Mouse (Mus musculus) adrenal gland, postnatal 14 days (tissue): ENCODE data around the gene Ano9. TPM values are rescaled to one million over a fixed set of nuclear protein-coding genes. Genes with fewer than 3 reads are reported as not detected.
A peak's percentile ranks its signal among the peaks of the same experiment; 100 is the strongest.

Experiments used
- DNase-seq: peaks from one replicate; pipeline ENCODE4 v3.0.0; 2021; ENCODE audit warnings: mixed read lengths
- long read RNA-seq, 2 experiments: library from polyadenylated mRNA; stranded (forward); transcript quantifications; one replicate each; pipeline ENCODE4 v2.0.0; 2021
- total RNA-seq: library from RNA; stranded (reverse); gene quantifications from 2 replicates; pipeline ENCODE4 v1.2.3, GENCODE M21; 2021

Ano9 gene
- total RNA-seq: 0.22 and 0.38 TPM in 2 replicates
- long read RNA-seq, experiment 1, partial matches to known transcripts: 0 of 1 reads
- long read RNA-seq, experiment 1, other reads (novel, unspliced or antisense): 1 of 1 reads
- long read RNA-seq, experiment 2: 0 reads

GRCm38 (mm10) chr7:141117636-141118035 lies at the start of gene Ano9:
TSS of gene Ano9 (minus strand) at chr7:141117806.
- DNase-seq: no peak

- DNase-seq: peak; percentile 70
These were observed 47.2 kb upstream of the Ano9 start for GRCm38 (mm10) chr7:141164850-141165249.

DNA sequence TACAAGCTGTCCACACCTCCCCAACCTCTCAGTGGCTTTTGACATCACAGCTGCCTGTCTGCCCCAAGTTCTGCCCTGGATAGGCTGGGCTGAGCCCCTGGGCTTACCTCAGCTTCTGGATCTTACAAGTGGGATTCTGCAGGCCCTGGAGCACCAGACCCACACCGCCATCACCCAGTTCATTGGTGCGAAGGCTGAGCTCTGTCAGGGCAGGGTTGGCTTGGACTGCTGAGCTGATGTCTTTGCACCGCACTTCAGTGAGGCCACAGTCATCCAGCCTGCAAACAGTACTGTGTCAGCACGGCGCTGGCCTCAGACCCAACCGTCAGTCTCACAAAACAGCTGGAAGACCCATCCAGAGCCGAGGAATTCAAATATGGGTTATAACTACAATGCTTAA lies 46.8 kb upstream of the Ano9 start:
- DNase-seq: no peak

DNA sequence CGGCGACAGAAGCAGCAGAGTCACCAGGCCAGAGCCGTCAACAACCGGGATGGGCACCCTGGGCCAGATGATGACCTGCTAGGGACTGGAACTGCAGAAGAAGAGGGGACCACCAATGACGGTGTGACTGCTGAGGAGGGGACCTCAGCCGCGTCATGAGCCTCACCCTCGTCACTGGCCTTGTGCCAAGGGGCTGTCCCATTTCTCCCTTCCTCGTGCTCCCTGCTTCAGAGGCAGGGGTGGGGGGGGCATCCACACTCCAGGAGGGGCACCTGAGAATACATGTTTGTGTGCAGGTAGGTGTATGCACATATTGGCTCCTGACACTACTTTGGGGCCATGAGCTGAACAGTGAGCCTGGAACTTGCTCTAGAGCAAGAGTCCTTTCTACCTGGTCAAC lies 37.8 kb upstream of the Ano9 start:
- no peak for DNase-seq

GRCm38 (mm10) chr7:141148639-141149038 lies 31.0 kb upstream of the Ano9 start:
- no peak for DNase-seq

- no peak for DNase-seq
These were observed 29.4 kb upstream of the Ano9 start for GRCm38 (mm10) chr7:141147044-141147443.

GRCm38 (mm10) chr7:141146043-141146595 lies 28.5 kb upstream of the Ano9 start:
- no peak for DNase-seq

GRCm38 (mm10) chr7:141145403-141145802 lies 27.8 kb upstream of the Ano9 start:
- DNase-seq: no peak

- no peak for DNase-seq
These were observed 27.0 kb upstream of the Ano9 start for GRCm38 (mm10) chr7:141144650-141145049.

- peak; percentile 32 for DNase-seq
These were observed 26.3 kb upstream of the Ano9 start for GRCm38 (mm10) chr7:141143861-141144260.

DNA sequence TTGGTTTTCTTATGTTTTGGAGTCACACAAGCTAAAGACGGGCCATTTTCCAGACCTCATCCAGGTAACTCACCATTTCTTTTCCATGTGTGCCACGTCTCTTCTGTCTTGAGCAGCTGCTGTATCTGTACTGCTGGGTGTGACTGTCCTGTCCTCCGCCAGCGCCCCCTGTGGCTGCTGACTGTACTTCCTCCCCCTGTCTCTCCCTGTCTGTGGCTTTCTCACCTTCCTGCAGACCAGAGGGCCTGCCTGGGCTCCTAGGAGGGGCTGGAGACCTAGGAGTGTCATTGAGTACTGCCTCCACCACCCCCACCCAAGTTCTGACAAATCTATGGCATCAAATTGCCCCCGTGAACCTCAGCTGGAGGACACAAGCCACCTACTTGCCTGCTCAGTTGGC lies 25.5 kb upstream of the Ano9 start:
- DNase-seq: peak; percentile 83

GRCm38 (mm10) chr7:141141326-141141725 lies 23.7 kb upstream of the Ano9 start:
- no peak for DNase-seq

- DNase-seq: no peak
These were observed 14.5 kb upstream of the Ano9 start for GRCm38 (mm10) chr7:141131904-141132755.

- DNase-seq: peak; percentile 94
These were observed 13.6 kb upstream of the Ano9 start for GRCm38 (mm10) chr7:141131024-141131820.

DNA sequence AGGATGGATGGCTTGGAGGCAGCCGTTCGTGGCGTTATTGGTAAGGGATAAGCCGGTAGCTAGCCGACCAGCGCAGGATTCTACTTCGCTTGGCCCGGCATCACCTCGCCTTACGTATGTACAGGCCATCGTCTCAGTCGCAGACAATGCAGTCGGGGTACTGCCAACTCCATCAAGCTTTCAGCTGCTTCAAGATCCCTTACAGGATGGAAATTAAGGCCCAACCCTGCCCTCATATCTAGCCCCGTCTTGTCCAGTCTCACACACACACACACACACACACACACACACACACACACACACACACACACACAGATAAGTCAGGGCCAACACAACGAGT lies 5.9 kb upstream of the Ano9 start:
- DNase-seq: no peak

GRCm38 (mm10) chr7:141122689-141123516 lies 5.3 kb upstream of the Ano9 start:
- DNase-seq: peak; percentile 96

DNA sequence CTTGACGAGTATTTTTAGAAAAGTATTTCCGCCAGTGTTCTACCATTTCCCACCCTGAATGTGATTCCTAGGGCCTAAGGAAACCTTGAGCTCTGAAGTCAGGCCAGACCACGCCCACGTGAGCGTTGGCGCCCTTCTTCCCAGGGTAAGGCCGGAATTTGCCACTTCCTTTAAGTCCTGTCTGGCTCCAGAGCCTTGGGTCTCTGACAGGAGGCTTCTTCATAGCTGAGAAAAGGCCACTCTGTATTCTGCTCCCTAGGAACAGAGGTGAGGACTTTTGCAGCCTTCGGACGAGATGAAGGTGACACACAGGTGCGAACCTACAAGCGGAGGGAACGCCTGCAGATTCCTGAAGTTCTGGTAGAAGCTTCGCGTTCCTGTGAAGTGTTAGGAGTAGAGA lies 4.6 kb upstream of the Ano9 start, which contains the start of gene Ptdss2:
Gene Ptdss2 (plus strand): TSS at position 138 of the 400 bp plus-strand sequence.
- DNase-seq: peak; percentile 55

- DNase-seq: peak; percentile 55
These were observed 3.5 kb upstream of the Ano9 start for GRCm38 (mm10) chr7:141121051-141121531.

GRCm38 (mm10) chr7:141120605-141121004 lies 3.0 kb upstream of the Ano9 start:
- no peak for DNase-seq

DNA sequence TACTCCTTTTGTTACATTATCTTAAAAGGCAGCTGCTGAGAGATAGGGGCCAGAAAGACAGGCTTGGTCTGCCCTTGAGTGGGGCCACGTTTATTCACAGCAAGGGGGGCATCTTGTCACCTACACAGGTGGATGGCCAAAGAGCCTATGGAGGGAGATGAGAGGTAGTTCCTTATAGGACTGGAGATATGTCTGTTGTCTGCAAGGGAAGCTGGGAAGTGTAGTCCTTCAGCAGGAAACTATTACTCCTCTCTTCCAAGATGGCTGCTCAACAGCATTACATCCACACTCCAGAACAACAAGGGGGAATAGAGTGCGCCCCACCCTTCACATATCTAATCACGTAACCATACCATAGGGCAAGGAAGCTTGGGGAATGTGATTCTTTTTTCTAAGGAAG lies 1.9 kb upstream of the Ano9 start:
- no peak for DNase-seq

DNA sequence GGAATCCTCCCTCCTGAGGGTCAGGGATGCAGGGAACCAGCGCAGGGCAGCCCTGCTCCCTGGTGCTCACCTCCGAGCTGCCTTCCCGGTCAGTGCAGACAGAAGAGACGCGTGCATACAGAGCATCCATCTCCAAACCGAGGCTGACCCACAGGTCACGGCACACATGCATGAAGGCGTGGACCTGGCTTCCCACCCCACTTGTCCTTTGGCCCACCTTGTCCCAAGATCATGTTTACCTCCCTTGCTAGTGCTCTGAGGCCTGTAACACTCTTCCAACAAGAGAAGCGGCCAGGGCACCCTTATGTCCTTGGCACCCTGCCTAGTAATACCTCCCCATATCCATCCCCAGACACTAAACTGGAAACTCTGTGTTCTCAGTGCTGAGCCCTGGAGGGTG lies 1.7 kb downstream of the Ano9 start:
- no peak for DNase-seq

DNA sequence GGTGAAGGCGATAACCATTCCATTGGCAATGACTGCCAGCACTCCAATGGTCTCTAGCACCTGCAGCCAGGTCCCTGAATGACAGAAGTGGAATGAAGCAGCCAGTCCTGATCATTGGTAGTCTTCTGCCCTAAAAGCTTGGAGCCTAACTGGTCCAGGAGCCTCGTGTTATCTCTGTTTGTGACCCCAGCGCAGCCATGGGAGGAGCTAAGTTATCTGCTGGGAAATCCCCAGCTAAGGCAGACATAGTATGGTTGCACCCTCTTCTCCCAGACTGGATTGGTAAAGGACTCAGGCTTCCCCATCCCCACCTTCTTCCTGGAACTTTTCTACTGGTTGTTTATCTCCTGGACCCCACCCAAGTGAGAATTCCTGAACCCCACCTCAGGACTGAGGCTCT lies 14.4 kb downstream of the Ano9 start:
- no peak for DNase-seq
